Mouse (Mus musculus): ENCODE measurements around the gene Gm3371.
"Not testable (repeated sequence)": the region's sequence is repeated elsewhere in the genome, so short reads cannot be mapped to it uniquely, and the experiment has no call there.

The Gm3371 gene

GRCm38 (mm10) chr14:44410588-44410987, at the start of gene Gm3371:
Gene Gm3371 (minus strand): TSS chr14:44410688.
- DNase-seq (ENCODE audit: low read depth, low spot score): not testable (repeated sequence)

DNA sequence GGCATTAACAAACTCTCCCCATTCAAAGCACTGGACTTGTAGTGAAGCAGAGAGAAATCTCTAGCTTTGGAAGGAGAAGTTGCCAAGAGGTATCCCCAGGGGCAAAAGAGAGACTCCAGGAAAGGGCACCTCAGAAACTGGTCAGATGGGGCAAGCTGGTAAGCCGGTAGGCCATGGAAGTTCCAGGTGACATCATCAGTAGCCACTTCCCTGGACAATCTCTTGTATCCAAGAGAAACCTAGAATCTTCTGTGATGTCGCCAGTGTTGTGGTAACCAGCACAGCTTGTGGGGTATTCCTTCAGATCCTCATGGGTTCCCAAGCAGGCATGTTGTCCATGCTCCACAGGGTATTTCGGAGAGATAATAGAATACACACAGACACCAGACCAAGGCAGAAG, 22.8 kb upstream of the Gm3371 start, which contains the start of gene Gm8232:
Gene Gm8232, plus strand, starts transcription at position 301 of the 400 bp plus-strand sequence.
- DNase-seq (ENCODE audit: low read depth, low spot score): not testable (repeated sequence)

- not testable (repeated sequence) for DNase-seq (ENCODE audit: low read depth, low spot score)
Observed at GRCm38 (mm10) chr14:44384233-44384632, 26.3 kb downstream of the Gm3371 start.

DNA sequence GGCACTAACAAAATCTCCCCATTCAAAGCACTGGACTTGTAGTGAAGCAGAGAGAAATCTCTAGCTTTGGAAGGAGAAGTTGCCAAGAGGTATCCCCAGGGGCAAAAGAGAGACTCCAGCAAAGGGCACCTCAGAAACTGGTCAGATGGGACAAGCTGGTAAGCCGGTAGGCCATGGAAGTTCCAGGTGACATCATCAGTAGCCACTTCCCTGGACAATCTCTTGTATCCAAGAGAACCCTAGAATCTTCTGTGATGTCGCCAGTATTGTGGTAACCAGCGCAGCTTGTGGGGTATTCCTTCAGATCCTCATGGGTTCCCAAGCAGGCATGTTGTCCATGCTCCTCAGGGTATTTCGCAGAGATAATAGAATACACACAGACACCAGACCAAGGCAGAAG, 45.4 kb downstream of the Gm3371 start, which contains the start of gene Gm8229:
Gene Gm8229, plus strand, starts transcription at position 301 of the 400 bp plus-strand sequence.
- DNase-seq (ENCODE audit: low read depth, low spot score): not testable (repeated sequence)

- not testable (repeated sequence) for DNase-seq (ENCODE audit: low read depth, low spot score)
Observed at GRCm38 (mm10) chr14:44362301-44362700, 48.2 kb downstream of the Gm3371 start.

DNA sequence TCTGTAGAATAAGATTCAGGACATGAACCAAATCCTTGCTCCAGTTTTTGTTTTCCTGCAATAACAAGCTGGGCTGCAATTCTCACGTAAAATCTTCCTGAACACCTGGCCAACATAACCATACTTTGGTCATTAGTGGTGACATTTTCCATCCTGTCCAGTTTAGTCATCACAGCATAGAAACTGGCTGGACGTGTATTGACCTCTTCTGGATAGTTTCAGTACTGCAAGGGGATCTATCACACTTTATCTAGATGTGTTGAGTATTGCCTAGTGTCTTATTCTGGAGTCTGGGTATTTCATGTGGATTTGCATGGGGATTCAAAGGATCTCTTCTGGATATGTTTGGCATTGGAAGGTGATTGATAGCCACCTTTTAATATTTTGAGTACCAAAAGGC, 49.1 kb downstream of the Gm3371 start:
- not testable (repeated sequence) for DNase-seq (ENCODE audit: low read depth, low spot score)
